Mouse (Mus musculus) erythroblast, embryonic 14.5 days (primary cell): ENCODE results near the gene Epdr1. TPM values are rescaled to one million over a fixed set of nuclear protein-coding genes. Genes with fewer than 3 reads are reported as not detected.

Source experiments
- H3K27me3 ChIP-seq: 2 replicates; pipeline ENCODE4 v1.6.1; 2012; ENCODE audit warnings: inconsistent platforms; ENCODE audit not compliant: control insufficient read depth
- H3K36me3 ChIP-seq: 2 replicates; pipeline ENCODE4 v1.6.1; 2012; ENCODE audit warnings: mild to moderate bottlenecking, inconsistent platforms; ENCODE audit not compliant: control insufficient read depth
- H3K4me1 ChIP-seq: 2 replicates; pipeline ENCODE4 v1.6.1; 2012; ENCODE audit warnings: inconsistent platforms; ENCODE audit not compliant: control insufficient read depth
- H3K4me3 ChIP-seq: replicated peaks from 2 replicates; pipeline ENCODE3; 2012; ENCODE audit warnings: moderate library complexity, mild to moderate bottlenecking, inconsistent platforms
- H3K9me3 ChIP-seq: 2 replicates; pipeline ENCODE4 v1.6.1; 2012; ENCODE audit warnings: low read length, inconsistent platforms, mixed read lengths; ENCODE audit not compliant: control insufficient read depth
- GATA1 ChIP-seq: IDR thresholded peaks from 2 replicates; pipeline ENCODE4 v1.6.1; 2012; ENCODE audit warnings: low read length, inconsistent platforms, mixed read lengths
- TAL1 ChIP-seq: IDR thresholded peaks from 3 replicates; pipeline ENCODE4 v1.6.1; 2012; ENCODE audit warnings: low read length, inconsistent platforms, mixed read lengths
- polyA plus RNA-seq: library from polyadenylated mRNA; stranded (reverse); fragments of >175 nt; gene quantifications from 2 replicates; pipeline ENCODE4 v1.2.3, GENCODE M21; 2012

Epdr1 gene
- polyA plus RNA-seq, 1 experiment = 2.2 TPM

DNA sequence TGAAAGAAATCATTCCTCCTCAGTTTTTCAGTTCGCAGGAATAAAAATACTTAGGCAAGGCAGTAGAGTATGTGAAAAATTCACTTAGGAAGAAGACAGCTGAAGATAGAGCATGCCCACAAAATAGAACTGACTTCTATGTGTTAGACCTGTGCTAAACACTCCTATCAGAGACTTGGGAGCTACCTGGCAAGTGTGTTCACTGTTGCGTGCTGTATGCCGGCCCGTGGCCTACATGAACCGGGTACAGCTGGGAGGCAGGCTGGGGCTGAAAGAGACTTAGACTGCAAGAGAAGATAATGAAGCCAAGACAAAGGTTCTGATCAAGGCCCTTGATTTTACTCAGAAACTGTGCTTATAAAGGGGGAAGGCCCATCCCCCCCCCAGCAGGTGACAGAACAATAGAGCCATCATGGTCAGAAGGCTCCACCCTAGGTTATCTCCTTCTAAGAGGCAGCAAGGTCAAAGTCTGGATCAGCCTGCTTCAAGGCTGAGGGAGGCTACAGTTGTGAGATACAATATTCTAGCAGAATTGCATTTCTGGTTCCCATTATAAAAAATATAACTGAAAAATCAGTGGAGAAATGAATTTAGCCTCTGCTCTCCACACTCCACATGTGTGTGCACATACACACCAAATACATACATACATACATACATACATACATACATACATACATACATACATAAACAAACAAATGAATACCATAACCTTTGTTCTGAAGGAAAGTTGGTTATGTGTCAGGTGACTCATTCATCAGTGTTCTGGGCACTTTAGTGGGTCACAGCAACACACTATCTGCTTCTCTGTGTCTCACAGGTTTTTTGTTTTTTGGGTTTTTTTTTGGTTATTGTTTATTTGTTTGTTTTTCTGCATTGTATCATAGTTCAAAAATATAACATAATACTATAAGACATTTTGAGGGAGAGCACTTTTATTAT lies 11.3 kb upstream of the Epdr1 start:
- H3K9me3 ChIP-seq = no peaks in the 10 kb centered on the region
- H3K4me1 ChIP-seq = peaks cover 22% of the 10 kb centered on the region
- H3K36me3 ChIP-seq = no peaks in the 10 kb centered on the region
- H3K4me3 ChIP-seq = no peak overlapping the region
- TF ChIP-seq TAL1 (no peak), GATA1 (no peak)
- no peaks in the 10 kb centered on the region for H3K27me3 ChIP-seq

- H3K27me3 ChIP-seq = peaks cover 33% of the 10 kb centered on the region
- no peaks in the 10 kb centered on the region for H3K36me3 ChIP-seq
- H3K4me1 ChIP-seq = peaks cover 33% of the 10 kb centered on the region
- H3K9me3 ChIP-seq = no peaks in the 10 kb centered on the region
- H3K4me3 ChIP-seq = no peak overlapping the region
- no peak for TF ChIP-seq GATA1
- TF ChIP-seq TAL1 = no peak
Measured at GRCm38 (mm10) chr13:19626473-19626872, 6.7 kb upstream of the Epdr1 start.

DNA sequence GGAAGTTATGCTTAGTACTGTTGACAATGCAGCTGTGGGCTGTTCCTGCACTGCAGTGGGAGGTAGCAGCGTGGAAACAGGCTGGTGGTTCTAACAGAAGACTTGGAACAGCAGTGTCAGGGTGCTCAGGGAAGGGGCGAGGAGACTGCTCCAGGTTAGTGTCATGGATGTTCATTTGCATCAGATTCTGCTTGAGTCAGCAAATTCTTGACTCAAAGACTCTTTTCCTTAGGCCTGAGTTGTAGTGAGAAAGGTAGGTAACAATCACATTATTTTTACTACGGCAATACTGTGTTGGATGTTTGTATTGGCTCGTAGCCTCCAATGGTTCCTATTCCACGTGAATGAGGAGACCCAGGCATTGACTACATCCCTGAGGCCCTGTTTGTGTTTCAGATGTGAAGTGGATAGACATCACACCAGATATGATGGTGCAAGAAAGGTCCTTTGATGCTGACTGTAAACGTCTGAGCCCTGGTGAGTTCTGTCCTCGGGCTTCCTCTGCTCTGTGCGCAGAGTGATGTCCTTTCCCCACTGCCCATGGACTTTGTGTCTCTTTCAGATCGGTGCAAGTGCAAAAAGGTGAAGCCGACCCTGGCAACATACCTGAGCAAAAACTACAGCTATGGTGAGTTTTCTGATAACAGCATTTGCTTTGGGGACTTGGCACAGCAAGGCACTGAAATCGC lies 5.0 kb upstream of the Epdr1 start:
- H3K27me3 ChIP-seq = peaks cover 45% of the 10 kb centered on the region
- H3K4me3 ChIP-seq = no peak overlapping the region
- peaks cover 20% of the 10 kb centered on the region for H3K4me1 ChIP-seq
- no peaks in the 10 kb centered on the region for H3K36me3 ChIP-seq
- H3K9me3 ChIP-seq = no peaks in the 10 kb centered on the region
- TF ChIP-seq TAL1 (no peak), GATA1 (no peak)

DNA sequence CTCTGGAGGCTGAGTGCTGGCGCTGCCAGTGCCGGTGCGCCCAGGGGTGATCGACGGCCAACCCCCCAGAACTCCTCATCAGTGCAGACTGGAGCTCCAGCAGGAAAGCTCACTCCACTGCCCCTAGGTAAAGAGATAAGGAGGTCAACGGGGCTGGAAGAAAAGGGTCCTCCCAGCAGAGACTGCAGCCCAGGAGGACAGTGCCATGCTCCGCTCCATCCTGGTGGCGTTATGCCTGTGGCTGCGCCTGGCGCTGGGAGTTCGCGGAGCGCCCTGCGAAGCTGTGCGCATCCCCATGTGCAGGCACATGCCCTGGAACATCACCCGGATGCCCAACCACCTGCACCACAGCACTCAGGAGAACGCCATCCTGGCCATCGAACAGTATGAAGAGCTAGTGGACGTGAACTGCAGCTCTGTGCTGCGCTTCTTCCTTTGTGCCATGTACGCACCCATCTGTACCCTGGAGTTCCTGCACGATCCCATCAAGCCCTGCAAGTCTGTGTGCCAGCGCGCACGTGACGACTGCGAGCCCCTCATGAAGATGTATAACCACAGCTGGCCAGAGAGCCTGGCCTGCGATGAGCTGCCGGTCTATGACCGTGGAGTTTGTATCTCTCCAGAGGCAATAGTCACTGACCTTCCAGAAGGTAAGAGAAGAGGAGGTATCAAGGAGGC lies 3.6 kb upstream of the Epdr1 start:
- no peak for TF ChIP-seq TAL1
- no peak for TF ChIP-seq GATA1
- Histone ChIP-seq H3K4me3 (peak overlapping the region; percentile 46), H3K27me3 (peaks cover 53% of the 10 kb centered on the region)

DNA sequence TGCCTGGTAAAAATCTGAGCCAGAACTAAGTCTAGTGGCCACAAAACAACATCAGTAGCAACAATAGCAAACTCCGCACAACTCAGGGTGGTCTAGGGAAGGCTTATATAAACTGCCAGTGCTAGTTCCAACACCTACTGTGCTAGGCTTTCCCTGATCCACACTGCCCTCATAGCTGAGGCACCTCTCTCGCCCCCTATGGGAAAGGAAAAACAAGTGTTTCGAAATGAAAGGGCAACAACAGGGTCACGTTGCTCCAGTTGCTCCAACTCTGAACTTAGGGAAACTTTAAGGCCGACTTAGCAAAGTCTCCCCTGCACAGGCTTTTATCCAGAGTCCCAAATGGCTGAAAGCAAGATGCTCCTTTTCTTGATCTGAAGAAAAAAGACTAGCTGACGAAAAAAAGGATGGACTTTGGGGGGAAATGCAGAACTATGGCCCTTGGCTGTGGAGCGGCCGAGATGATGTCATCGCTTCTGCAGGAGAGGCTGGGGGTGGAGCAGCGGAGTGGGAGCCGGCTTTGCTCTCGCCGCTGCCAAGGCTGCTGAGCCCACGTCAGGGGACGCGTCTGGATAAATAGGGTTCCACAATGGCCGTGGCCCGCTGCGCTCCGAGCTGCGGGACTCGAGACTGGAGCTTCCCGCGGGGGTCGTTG lies 3.0 kb upstream of the Epdr1 start, which contains the start of gene Sfrp4:
Gene Sfrp4 (plus strand): TSS at position 532 of the 655 bp plus-strand sequence.
- TF ChIP-seq TAL1 (no peak), GATA1 (no peak)
- no peaks in the 10 kb centered on the region for H3K36me3 ChIP-seq
- H3K4me3 ChIP-seq = peak within 1 kb of the TSS; percentile 46
- peaks cover 53% of the 10 kb centered on the region for H3K27me3 ChIP-seq
- H3K4me1 ChIP-seq = peaks cover 29% of the 10 kb centered on the region
- H3K9me3 ChIP-seq = no peaks in the 10 kb centered on the region

More for the DNA sequence above, 3.6 kb upstream of the Epdr1 start:
- H3K9me3 ChIP-seq = no peaks in the 10 kb centered on the region
- peaks cover 28% of the 10 kb centered on the region for H3K4me1 ChIP-seq
- H3K36me3 ChIP-seq = no peaks in the 10 kb centered on the region

- no peaks in the 10 kb centered on the region for H3K9me3 ChIP-seq
- H3K4me1 ChIP-seq = peaks cover 26% of the 10 kb centered on the region
- peak overlapping the region; percentile 72 for H3K4me3 ChIP-seq
- TF ChIP-seq TAL1 (no peak), GATA1 (no peak)
- peaks cover 2% of the 10 kb centered on the region; the same call in 1 of the 2 replicates for H3K36me3 ChIP-seq
- H3K27me3 ChIP-seq = peaks cover 41% of the 10 kb centered on the region
Measured at GRCm38 (mm10) chr13:19618841-19619215, 899 bp downstream of the Epdr1 start.

DNA sequence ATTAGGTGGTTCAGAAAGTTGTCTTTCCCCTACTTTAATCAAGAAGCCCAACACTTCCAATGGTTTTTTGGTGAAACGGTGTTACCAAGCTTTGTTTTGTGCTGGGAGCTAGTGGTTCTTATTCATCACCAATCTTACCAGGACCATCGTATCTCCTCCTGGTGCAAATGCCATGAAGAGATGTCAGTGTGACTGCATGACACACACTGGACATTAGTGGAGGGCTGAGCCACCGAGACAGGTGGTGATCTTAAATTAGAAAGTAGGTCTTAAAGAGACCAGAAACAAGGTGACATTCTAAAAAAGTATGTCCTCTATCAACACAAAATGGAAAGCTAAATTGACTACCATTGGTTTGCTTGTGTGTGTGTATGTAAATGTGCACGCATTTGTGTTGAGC lies 1.6 kb downstream of the Epdr1 start:
- Histone ChIP-seq H3K4me1 (peaks cover 20% of the 10 kb centered on the region), H3K36me3 (peaks cover 2% of the 10 kb centered on the region; the same call in 1 of the 2 replicates), H3K4me3 (peak overlapping the region; percentile 72), H3K9me3 (no peaks in the 10 kb centered on the region), H3K27me3 (peaks cover 34% of the 10 kb centered on the region)
- TF ChIP-seq TAL1 = no peak
- TF ChIP-seq GATA1 = no peak

DNA sequence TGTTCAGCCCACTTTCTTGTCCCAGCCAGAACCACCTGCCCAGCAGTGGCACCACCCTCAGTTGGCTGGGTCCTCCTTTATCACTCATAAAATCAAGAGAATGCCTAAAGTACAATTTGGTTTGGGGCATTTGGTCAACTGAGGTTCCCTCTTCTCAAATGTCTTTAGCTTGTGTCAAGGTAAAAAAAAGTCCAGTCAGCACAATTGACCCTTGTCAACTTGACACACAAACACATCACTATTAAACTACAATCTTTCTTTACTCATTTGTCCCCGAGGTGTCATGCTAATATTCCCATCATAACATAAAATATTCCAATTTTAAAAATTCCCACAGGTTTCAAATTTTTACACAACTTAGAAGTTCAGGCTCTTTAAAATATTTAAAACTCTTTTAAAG lies 5.4 kb downstream of the Epdr1 start:
- Histone ChIP-seq H3K4me1 (peaks cover 10% of the 10 kb centered on the region), H3K27me3 (peaks cover 4% of the 10 kb centered on the region), H3K4me3 (no peak overlapping the region), H3K9me3 (no peaks in the 10 kb centered on the region), H3K36me3 (peaks cover 2% of the 10 kb centered on the region; the same call in 1 of the 2 replicates)
- TF ChIP-seq TAL1 = no peak
- no peak for TF ChIP-seq GATA1
